Mouse (Mus musculus) heart, adult 18-20 months (tissue): Measurements from ENCODE around the gene Tomm40l. TPM values are rescaled to one million over a fixed set of nuclear protein-coding genes. Genes with fewer than 3 reads are reported as not detected.
A peak's percentile ranks its signal among the peaks of the same experiment; 100 is the strongest.
"Not testable (repeated sequence)": the region's sequence is repeated elsewhere in the genome, so short reads cannot be mapped to it uniquely, and the experiment has no call there.

Experiments
- DNase-seq, 2 experiments: peaks; one replicate each; pipeline ENCODE4 v3.0.0; 2021 to 2022; ENCODE audit warnings: mixed read lengths in 1 of 2
- total RNA-seq, 2 experiments: library from RNA; stranded (reverse); gene quantifications; 2 replicates each; pipeline ENCODE4 v1.2.3; 2021

Gene Tomm40l
- total RNA-seq, 2 experiments from 2014 or later, result 89.6 to 92.9 TPM

DNA sequence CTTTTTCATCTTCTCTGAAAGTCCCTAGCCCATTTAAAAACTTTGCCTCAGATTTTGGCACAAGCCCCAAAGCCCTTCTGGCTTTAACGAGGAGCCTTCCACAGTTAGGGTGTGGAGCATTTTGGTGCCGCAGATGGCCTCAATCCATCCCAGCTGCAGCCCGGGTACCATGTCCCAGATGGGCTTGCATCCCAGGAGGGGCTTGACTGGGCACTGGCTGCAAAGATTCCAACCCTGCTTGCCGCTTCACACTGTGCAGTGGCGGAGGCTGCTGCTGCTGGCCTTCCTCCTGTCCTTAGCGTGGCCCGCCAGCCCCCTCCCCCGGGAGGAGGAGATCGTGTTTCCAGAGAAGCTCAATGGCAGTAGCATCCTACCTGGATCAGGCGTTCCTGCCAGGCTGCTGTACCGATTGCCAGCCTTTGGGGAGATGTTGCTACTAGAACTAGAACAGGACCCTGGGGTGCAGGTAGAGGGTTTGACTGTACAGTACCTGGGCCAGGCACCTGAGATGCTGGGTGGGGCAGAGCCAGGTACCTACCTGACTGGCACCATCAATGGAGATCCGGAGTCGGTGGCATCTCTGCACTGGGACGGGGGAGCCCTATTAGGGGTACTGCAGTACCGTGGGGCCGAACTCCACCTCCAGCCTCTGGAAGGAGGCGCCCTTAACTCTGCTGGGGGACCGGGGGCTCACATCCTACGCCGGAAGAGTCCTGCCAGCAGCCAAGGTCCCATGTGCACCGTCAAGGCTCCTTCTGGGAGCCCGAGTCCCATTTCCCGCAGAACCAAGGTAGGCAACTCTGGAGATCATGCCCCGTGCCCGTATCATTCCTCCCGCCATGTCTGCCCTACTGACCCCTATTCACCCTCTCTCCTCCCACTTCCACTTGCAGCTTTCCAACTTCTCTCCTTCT is 28.6 kb upstream of the Tomm40l start, which contains the start of gene Ndufs2:
Gene Ndufs2 (minus strand): TSS at position 709 of the 914 bp plus-strand sequence.
- DNase-seq, result peak in 1 of 2 experiments; percentile 30

DNA sequence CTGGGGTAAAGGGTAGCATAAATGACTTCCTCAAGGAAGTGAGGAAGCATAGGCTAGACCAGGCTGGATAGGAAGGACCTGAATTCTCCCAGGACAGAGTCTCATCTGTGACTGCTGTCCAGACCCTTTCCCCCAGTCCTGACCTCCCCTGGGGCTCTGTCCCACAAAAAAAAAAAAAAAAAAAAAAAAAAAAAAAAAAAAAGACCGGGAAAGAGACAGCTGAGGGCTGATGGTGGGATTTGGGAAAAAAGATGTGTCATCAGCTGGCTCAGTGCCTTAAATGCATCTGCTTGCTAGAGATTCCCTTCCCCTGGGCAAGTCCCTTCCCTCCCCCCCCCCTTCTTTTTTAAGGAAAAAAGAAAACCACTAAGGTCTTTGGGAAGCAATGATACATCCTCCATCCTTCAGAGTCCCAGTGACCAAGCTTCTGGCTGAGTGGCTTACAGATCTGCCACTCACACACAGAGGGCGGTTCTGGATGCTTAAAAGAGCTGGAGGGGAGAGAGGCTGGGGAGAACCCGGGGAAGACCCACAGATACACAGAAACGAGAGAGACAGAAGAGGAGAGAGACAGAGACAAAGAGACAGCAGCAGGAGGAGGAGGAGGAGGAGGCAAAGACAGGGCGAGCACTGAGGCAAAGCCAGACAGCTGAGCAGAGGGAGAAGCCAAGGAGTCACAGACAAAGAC is 27.7 kb upstream of the Tomm40l start, which contains the start of gene Adamts4:
Gene Adamts4 (plus strand): TSS at position 509 of the 688 bp plus-strand sequence.
- peak; percentile 77 to 78 for DNase-seq

DNA sequence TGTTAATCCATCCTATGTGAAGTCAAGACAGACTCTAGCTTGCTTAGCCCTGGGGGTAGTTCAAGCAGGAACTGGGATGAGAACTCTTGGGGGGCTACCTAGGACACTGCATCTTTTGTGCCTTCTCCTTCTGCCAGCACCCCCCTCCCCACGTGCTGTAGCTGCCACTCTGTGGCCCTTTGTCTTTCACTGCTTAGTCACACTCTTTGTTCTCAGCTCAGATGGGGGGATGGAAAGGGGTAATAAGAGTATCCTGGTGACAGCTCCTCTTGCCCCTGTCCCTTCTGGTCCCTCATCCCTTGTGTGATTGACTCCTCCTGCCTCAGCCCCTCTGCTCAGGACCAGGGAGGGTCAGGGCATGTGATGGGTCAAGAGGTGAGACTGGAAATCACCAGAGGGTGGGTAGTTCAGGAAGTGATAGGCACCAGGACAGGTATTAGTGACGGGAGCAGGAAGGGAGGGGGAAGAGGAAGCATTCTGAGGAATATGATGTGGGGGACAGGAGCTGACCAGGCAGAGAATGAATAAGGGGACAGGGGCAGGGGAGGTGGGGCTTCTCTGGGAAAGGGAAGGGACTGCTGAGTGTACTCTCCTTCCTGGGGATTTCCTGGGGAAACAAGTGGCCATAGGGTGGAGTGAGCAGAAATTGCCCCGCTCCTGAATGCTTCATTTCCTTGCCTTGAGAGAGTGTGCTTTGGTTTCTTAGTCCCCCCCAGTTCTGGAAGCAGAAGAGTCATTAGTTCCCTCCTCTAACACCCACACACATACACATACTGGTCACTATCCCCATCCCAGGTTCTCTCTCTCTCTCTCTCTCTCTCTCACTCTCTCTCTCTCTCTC is 26.3 kb upstream of the Tomm40l start:
- DNase-seq, result peak in 1 of 2 experiments; percentile 64

DNA sequence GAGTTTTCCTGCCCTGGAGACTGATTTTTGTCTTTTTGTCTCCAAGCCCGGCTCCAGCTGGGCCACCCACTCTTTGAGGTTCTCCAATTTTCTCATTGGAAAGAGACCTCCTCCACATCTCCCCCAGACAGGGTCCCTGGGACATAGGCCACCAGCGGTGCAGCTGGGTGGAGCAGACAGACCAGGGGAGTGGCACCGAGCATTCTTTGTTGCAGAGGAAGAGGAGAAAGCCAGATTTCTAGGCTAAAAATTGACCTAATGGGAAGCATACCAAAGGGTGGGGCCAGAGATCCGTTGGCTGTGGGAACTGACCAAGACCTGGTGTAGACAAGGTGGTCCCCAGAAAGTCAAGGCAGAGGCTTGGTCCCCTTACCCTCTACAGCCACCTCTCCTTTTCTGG is 25.6 kb upstream of the Tomm40l start:
- peak; percentile 66 to 70 for DNase-seq

DNA sequence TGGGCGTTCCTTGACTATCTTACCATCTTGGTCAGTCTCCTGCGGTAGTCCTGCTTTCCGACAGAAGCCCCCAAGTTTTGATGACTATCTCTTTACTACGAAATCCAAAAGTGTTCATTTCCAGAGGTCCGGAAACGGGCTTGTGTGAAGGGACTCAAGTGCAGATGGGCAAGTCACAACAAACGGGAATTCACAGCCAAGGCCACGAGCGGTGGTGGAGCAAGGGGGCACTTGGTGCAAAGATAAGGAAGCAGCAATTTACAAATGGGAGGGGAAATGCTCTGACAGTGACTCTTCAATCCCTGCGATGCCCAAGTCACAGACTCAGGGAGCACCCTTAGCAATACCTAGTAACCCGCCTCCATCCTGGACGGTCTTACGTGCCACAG is 25.1 kb upstream of the Tomm40l start:
- no peak for DNase-seq

DNA sequence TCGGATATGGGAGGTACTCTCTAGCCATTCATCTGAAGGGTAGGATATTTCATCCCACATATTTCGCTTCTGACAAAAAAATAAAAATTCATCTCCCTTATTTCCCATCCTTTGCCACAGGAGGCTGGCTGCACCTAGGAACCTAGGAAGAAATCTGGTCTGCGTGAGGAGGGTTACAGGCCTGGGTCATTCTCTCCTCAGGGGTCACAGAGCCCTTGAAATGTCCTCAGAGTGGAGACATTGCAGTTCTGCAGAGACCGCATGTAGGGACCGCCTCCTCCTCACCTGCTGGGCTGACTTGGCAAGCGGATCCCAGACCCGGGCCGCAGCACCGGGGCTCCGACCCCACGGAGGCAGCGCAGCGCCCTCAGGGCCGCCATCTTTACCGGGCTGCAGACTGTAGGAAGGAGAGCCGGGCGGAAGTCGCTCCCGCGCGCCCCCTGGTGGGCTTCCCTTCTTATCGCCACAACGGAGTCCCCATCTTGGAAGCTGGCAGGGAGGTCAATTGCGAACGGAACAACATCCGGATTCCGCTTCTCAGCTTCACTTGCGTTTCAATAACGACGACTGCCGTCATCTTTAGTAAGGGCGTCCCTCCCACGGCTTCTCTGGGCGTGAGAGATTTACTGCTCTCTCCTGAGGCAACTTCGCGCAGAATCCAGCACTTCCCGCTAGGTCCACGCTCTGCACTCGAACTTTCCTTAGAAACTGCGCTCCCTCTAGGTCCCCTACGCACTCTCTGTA is 24.6 kb upstream of the Tomm40l start:
- peak; percentile 97 to 99 for DNase-seq

DNA sequence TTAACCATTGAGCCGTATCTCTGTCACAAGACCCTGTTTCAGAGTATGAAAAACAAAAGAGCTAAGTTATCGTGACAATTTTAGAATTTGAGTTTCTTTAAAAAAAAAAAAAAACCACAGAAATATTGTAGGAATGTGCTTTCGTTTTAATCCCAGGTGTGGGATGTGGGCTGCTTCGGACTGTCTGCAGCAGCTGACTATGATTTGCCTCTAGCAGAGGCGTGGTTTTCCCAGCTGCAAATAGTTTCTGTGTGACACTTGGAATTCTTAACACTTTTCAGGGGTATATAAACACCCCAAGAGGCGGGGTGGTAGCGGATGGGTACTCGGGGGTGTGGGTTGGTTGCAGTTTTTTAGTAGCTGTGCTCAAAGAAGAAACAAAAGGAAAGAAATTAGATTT is 23.0 kb upstream of the Tomm40l start:
- no peak for DNase-seq

DNA sequence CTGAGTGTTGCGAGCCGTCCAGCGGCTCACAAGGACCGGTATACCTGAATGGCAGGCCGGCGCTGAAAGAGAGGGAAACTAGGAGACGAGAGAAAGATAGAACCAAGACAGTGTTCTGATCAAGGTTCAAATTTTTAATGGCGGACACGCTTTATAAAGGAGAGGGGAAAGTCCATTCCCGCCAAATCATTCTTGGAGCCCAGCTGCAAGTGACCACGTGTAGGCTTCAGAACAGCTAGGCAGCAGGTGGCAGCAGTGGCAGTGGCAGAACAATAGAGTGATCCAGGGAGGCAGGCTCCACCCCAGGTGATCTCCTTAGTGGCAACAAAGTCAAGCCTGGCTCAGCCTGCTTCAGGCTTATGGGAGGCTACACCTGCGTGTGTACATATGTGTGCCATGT is 19.6 kb upstream of the Tomm40l start:
- not testable (repeated sequence) for DNase-seq

DNA sequence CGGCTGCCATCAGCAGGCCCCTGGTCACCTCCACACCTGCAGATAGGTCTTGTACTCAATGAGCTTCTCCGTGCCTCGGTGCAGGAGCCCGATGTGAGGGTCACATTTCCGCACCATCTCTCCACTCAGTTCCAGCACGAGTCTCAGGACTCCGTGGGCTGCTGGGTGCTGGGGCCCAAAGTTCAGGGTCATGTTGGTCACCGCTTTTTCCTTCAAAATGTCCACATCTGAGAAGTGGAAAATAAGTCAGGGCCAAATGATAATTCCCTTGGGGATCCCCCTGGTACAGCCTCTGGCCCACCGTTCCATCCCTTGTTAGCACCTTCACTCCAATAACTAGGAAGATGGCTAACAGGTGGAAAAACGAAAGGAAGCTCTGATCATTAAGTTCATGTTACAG is 18.6 kb upstream of the Tomm40l start:
- no peak for DNase-seq

DNA sequence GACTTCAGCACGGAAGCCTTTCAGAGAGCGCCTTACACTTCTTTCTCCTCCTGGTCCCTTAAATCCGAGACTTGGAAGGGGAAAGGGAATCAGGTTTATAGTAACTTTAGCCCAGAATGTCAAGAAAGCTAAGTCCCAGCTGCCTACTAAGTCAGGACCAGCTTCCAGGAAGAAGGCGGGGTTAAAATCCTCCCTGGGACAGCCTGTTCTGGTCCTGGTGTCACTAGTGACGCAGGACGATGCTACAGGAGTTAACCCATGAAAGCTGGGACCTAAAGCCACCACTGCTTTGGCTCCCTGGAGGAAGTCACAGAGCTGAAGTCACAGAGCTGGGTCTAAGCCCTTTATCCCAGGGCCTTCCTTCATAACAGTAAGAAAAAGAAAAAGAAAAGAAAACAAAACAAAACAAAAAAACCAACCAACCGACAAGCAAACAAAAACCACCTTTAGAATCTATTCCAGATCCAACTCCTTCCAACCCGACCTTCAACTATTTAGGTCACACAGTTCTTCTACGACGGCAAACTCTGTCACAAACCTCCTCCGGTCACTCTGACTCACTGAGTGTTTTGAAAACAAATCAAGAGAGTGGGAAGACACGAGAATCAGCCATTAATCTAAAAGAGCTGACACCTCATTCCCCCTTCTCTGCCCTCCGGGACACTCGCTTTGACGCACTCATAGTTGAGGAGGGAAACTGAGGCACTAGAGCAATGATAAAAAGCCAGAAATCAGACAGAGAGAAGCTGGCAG is 17.9 kb upstream of the Tomm40l start:
- peak; percentile 77 to 85 for DNase-seq

DNA sequence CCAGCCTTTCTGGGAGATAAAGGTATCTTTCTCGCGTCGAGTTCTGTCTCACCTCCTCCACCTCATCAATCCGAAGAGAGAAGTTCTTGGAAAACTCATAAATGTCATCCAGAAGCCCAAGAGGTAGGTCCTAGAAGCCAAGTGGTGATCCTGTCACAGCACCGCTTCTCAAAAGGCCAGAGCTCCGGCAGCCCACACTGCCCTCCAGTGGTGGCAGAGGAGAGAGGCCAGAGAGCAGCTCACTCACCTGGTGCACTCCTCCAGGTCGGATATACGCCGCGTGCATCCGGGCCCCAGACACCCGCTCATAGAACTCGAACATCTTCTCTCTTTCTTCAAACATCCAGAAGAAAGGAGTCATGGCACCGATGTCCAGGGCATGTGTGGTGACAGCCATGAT is 16.1 kb upstream of the Tomm40l start:
- DNase-seq, result peak; percentile 53 to 73

DNA sequence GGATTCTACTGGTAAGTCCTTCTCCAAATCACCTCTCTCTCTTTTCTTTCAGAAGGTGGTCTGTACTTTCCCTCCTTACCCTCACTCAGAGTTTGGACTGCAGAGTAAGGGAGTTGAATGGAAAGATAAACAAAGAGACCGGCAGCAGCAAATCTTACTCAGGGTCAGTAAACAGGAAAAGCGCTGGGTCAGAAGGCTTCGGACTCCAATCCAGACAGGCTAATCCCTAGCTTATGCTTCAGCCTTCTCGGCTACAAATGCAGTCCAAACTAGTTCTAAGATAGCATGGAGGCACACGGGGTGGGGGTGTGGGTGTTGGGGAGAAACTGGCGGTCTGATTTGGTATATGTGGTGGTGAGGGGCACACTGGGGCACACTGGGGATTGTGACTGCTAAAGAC is 15.1 kb upstream of the Tomm40l start:
- DNase-seq, result no peak

DNA sequence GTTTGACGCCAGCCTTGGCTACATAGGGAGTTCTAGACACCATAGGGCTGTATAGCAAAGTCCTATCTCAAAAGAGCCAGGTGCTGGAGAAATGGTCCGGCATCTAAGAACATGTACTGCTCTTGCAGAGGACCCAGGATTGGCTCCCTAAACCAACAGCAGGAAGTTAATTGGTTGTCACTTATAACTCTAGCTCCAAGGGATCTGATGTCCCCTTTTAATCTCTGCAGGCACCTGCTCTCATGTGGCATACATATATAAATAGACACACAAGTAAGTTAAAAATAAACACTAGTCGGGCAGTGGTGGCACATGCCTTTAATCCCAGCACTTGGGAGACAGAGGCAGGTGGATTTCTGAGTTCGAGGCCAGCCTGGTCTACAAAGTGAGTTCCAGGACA is 13.5 kb upstream of the Tomm40l start:
- peak in 1 of 2 experiments; percentile 47 for DNase-seq

DNA sequence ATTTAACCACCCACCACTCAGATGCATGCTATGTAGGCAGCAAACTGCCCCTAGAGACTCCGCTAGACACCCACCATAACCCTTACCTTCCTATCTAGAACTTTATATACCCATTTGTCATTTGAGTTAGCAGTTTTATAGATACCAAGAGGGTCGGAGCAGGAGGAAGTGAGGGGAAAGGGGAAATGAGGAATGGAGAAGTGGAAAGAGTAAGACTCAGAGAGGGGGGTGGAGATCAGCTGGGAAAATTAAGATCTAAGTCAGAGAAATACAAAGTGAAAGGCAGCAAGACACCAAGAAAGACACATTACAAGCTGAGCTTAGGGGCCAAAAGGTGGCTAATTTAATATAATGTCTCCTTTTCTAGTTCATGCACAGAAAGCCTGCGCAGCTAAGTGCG is 12.2 kb upstream of the Tomm40l start:
- no peak for DNase-seq

DNA sequence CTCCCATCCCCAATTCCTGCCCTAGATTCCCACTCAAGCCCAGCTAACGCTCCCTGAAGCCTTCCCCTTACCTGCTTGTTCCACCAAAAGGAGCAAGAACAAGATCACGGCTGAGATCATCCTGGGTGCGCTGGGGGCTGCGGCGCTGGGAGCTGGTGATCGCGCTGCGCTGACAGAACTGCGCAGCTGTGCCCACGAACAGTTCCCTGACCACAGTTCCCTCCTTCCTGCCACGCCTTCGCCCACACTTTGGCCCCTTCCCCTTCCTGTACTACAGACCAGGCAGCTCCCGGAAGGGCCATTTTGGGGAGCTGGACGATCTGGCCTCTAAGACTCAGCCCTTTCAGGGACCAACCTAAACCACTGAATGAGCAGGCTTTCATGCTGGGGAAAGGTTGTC is 11.8 kb upstream of the Tomm40l start, which contains the start of gene Fcer1g:
Gene Fcer1g (minus strand): TSS at position 240 of the 400 bp plus-strand sequence.
- DNase-seq, result peak in 1 of 2 experiments; percentile 74

DNA sequence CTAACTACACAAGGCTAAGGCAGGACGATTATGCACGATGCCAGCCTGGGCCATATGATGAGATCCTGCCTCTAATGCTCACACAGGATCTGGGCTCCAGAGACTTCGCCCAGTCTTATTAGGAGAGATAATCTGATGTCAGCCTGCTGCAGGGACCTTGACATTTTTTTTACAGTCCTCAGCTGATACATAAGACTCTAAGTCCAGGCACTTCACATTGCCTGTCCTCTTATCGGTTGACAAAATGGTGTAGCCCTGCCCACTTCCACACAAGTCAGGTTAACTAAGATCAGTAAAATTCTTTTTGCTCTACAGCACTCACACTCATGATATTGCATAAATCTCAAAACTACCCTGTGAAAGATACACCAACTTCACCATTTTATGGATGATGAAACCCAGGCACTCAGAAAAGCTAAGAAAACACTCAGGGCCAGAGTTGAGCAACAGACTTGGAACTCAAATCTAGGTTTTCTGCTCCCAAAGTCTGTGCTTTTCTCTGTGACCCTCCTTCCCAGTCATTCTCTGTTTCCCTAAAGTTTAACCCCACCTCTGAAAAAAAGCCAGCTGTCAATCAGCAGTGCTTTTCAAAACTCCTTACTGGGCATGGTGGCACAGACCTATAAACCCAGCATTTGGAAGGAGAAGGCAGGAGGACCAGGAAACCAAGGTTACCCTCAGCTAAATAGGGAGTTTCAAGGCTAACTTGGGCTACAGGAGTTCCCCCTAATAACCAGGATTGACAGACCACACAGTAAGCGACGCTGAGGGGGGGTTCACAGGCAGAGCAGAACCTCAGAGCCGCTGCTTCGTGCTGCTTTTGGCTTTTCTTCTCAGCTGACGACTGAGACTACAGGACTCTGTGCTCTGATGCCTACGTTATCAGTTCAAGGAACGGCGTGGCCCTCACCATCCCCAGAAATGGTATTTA is 10.8 kb upstream of the Tomm40l start:
- peak in 1 of 2 experiments; percentile 38 for DNase-seq

DNA sequence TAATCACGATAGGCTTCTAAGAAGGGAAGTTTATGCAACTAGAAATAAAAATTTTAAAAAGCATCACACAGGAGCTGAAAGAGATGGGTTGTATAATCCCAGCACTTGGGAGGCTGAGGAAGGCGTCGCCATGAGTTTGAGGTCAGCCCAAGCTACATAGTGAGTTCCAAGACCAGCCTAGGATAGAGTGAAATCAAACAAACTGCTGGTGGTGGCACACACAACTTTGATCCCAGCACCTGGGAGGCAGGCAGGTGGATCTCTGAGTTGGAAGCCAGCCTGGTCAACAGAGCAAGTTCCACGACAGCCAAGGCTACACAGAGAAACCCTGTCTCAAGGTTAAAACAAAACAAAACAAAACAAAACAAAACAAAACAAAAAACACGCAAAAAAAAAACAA is 10.0 kb upstream of the Tomm40l start:
- DNase-seq, result no peak

DNA sequence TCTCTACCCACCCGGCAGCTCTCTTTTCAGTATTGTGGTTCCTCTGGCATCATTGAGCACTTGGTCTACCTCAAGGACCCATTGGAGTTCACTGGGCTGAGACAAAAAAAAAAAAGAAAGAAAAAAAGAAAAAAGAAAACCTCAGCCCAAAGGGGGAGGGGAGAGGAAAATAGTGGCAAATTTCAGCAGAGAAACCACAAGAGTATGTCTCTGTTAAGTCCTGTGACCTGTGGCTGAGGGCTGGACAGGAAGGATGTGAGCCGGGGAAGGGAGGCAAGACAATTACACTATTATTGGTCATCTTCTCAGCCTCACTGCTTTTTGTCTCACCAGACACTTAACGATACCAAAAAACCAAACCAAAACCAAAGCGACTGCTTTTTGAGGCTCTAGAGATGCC is 9.5 kb upstream of the Tomm40l start:
- no peak for DNase-seq

DNA sequence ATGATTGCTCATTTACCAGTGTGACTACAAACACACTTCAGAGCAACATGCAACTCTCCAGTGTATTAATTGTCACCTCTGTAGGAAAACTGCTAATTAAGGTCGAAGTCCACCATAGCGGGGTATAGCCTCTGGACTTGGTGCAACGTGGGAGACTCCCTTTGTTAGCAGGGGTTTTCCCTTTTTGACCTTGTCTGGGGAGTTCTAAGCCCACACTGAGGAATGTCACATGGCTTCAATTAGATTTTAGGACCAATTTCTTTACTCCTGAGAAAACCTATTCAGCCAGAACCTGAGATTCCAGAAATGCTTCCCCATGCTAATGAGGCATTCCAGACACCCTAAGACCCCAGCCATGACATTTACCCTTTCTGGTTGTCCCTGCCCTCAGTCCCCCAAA is 7.9 kb upstream of the Tomm40l start:
- no peak for DNase-seq

DNA sequence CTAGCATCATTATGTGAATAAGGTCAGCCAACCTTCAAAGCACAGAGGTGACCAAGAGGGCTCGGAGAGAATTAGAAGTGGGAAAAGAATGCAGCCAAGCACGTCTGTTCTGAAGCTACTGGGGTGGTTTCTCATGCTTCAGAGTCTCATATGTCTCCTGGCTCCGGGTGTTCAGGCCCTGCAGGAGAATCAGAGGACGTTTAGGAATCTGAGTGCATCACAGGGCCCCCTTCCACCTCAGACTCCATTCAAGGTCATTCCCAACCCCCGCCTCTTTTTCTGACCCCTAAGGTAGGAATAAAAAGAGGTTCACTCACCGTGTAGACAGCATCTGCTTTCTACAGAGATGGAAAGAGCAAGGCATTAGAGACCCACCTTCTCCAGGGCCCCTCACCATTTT is 7.4 kb upstream of the Tomm40l start:
- DNase-seq, result no peak
